Mouse (Mus musculus) testis, adult 2 months (tissue): ENCODE results near the gene Obscn. TPM values are rescaled to one million over a fixed set of nuclear protein-coding genes. Genes with fewer than 3 reads are reported as not detected.
"Not testable (repeated sequence)": the region's sequence is repeated elsewhere in the genome, so short reads cannot be mapped to it uniquely, and the experiment has no call there.

Experiments used
- H3K27ac ChIP-seq: fragments of 200-500 bp; 2 replicates; pipeline ENCODE4 v1.5.1; 2012; ENCODE audit warnings: low read depth, low read length; ENCODE audit not compliant: control insufficient read depth, insufficient read depth
- H3K27me3 ChIP-seq: fragments of 200-500 bp; 2 replicates; pipeline ENCODE4 v1.6.1; 2012; ENCODE audit warnings: mild to moderate bottlenecking, low read length, moderate library complexity; ENCODE audit not compliant: control insufficient read depth, insufficient read depth
- H3K36me3 ChIP-seq: fragments of 200-500 bp; 2 replicates; pipeline ENCODE4 v1.6.1; 2012; ENCODE audit warnings: mild to moderate bottlenecking, low read length; ENCODE audit not compliant: control insufficient read depth, insufficient read depth
- H3K4me1 ChIP-seq: fragments of 200-500 bp; 2 replicates; pipeline ENCODE4 v1.6.1; 2012; ENCODE audit warnings: low read length; ENCODE audit not compliant: control insufficient read depth, insufficient read depth
- H3K4me3 ChIP-seq: fragments of 200-500 bp; 2 replicates; pipeline ENCODE4 v1.5.1; 2012; ENCODE audit warnings: low read depth, mild to moderate bottlenecking, low read length, moderate library complexity, mixed read lengths; ENCODE audit not compliant: control insufficient read depth
- CTCF ChIP-seq: fragments of 200-500 bp; IDR thresholded peaks from 2 replicates; pipeline ENCODE4 v1.5.1; 2012; ENCODE audit warnings: low read depth, mild to moderate bottlenecking, inconsistent platforms, low read length, moderate library complexity; ENCODE audit not compliant: control insufficient read depth, insufficient read depth, insufficient replicate concordance
- POLR2A ChIP-seq: fragments of 200-500 bp; IDR thresholded peaks from 2 replicates; pipeline ENCODE4 v1.6.1; 2012; ENCODE audit warnings: low read depth, mild to moderate bottlenecking, inconsistent platforms, low read length, moderate library complexity; ENCODE audit not compliant: control insufficient read depth
- polyA plus RNA-seq: library from polyadenylated mRNA; depleted of rRNA; stranded (reverse); fragments of >200 nt; gene quantifications from 2 replicates; pipeline ENCODE4 v1.2.3, GENCODE M21; 2012

Gene Obscn
- polyA plus RNA-seq, 1 experiment: 1.9 TPM

DNA sequence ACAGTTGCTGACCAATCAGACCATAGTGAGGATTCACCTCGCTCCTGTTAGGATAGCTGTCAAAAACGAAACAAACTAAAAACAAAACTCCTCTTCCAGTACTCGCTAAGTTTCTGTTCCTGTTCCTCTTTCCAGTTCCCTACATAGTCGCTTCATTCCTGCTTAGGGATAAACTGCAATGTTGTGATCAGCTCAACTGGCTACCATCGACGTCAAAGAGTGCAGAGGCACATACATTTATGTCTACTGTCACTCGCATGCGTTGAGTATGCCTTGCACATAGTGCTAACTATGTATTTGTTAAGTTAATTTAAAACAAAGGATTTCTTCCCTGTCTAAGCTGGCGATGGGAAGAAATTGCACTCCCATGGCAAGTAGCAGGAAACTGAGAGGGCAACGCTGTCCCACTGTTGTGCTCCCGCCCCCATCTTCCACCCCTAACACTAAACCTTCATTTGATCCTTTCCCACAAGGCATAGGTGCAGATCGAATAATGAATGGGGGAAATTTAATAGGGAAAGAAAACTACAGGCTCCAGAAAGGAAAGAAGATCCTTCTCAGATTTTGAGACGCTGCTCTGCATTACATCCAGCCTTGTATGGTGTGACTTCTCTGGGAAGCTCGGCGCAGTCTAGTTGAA is 176.9 kb downstream of the Obscn start:
- Histone ChIP-seq H3K4me3 (peak overlapping the region; percentile 97), H3K27ac (peak overlapping the region; percentile 27; the same call in 1 of the 2 replicates), H3K27me3 (no peaks in the 10 kb centered on the region), H3K36me3 (no peaks in the 10 kb centered on the region), H3K4me1 (peaks cover 9% of the 10 kb centered on the region)
- TF ChIP-seq POLR2A: no peak
- TF ChIP-seq CTCF: no peak

DNA sequence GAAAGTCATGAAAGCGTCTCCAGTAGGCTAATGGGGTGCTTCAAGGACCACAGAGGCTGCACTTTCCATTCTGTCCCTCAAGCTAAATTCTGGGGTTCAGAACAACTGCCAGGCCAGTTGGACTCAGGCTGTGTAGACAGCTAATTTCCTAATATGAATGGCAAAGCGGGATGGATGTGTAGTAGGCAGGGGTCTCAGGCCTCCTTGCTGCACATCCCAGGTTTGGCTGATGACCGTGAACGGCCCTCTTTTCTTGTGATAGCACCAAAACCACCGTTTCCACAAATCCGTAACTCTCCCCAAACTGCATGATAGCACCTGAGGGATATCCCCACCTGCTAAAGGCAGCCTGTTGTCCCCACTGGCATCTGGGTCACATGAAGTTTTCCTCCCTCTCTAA is 177.7 kb downstream of the Obscn start:
- Histone ChIP-seq H3K36me3 (no peaks in the 10 kb centered on the region), H3K4me1 (peaks cover 12% of the 10 kb centered on the region), H3K27ac (peak overlapping the region; percentile 10; the same call in 1 of the 2 replicates), H3K27me3 (no peaks in the 10 kb centered on the region), H3K4me3 (peak overlapping the region; percentile 80)
- no peak for TF ChIP-seq CTCF
- TF ChIP-seq POLR2A: no peak

DNA sequence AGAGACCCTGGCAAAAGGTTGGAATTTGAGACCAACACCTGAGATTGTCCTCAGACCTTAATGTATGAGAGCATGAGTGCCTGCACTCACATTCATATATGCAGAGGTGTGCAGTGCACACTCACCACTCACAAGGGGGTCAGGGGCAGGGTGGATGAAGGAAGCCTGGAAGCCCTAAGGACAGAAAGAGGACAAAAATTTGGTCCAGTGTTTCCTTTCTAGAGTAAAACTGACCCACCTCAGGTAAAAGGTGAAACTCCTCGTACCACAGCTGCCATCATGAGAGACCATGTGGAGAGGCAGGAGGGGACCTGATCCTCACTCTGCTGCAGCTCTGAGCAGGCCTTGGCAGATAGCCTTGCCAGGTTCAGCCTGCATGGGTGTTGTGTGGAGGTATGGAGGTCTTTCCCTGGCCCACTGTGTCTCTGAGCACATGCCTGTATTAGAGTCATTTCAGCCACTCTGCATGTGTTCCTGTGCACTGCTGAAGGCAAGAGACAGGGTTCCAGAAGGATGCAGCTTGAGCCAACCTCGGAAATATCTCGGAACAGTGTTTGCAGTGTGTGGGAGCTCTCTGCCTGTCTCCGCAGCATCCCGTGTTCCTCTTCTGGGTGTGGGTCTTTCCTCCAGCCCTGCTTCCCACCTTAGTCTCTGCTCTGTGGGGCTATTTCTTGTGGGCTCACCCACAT is 178.8 kb downstream of the Obscn start:
- H3K27ac ChIP-seq: no peak overlapping the region; the same call in 1 of the 2 replicates
- peaks cover 15% of the 10 kb centered on the region for H3K4me1 ChIP-seq
- H3K27me3 ChIP-seq: no peaks in the 10 kb centered on the region
- no peaks in the 10 kb centered on the region for H3K36me3 ChIP-seq
- TF ChIP-seq CTCF (no peak), POLR2A (no peak; the same call in 1 of the 2 replicates)
- H3K4me3 ChIP-seq: peak overlapping the region; percentile 65

DNA sequence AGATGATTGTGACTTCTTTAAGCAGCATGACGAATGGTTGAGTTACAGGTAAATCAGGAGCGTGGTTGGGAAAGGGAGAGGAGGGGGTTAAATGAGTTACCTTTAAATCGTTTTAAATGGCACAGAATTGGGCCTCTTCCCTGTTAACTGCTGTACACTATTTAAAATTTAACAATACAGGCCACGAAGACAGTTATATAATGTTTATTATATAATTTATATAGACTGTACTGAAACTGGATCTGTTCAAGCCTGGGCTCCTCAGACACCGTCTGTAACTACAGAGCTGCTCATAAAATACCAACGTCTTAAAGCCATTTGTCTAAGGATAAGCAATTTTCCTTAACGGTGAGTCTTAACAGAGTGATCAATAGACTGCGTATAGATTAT is 180.3 kb downstream of the Obscn start:
- peaks cover 15% of the 10 kb centered on the region for H3K4me1 ChIP-seq
- peak overlapping the region; percentile 98 for H3K27ac ChIP-seq
- peak overlapping the region; percentile 92; the same call in 1 of the 2 replicates for H3K4me3 ChIP-seq

DNA sequence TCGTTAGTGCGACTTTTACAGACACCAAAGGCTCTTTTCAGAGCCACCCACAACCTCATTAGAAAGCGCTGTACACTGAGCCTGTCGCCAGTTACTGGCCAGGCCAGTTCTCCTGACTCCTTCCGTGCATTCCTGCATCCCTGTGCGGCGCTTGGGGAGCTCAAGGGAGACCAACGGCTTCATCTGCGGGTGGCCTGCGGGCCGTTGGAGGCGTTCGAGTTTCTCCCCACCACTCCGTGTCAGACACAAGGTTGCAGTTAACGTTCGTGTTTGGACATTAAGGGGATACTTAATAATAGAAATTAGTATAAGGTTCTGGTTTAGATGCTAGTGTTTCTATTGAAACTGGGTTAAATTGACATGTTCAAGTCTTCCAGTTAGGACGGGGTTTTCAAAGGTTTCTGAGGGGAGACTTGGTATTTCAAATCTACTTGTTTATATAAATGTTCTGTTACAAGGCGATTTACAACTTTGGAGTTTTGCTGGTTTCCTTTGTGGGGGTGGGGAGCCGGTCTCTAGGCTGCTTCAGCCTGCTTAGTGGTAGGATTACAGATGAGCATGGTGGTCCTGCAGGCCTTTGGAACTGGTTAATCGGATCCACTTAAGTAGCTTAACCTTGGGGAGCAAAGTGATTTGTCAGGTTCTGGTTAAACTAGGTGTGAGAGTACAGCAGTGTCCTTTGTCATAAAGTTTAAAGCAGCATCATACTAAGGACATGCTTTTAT is 180.9 kb downstream of the Obscn start:
- peaks cover 15% of the 10 kb centered on the region for H3K4me1 ChIP-seq
- TF ChIP-seq CTCF (no peak), POLR2A (peak; percentile 9; the same call in 1 of the 2 replicates)
- no peaks in the 10 kb centered on the region for H3K36me3 ChIP-seq
- peak overlapping the region; percentile 92 for H3K4me3 ChIP-seq
- H3K27ac ChIP-seq: peak overlapping the region; percentile 98
- H3K27me3 ChIP-seq: no peaks in the 10 kb centered on the region

More for the DNA sequence above, 180.3 kb downstream of the Obscn start:
- Histone ChIP-seq H3K36me3 (no peaks in the 10 kb centered on the region), H3K27me3 (no peaks in the 10 kb centered on the region)
- TF ChIP-seq CTCF (no peak), POLR2A (no peak)

DNA sequence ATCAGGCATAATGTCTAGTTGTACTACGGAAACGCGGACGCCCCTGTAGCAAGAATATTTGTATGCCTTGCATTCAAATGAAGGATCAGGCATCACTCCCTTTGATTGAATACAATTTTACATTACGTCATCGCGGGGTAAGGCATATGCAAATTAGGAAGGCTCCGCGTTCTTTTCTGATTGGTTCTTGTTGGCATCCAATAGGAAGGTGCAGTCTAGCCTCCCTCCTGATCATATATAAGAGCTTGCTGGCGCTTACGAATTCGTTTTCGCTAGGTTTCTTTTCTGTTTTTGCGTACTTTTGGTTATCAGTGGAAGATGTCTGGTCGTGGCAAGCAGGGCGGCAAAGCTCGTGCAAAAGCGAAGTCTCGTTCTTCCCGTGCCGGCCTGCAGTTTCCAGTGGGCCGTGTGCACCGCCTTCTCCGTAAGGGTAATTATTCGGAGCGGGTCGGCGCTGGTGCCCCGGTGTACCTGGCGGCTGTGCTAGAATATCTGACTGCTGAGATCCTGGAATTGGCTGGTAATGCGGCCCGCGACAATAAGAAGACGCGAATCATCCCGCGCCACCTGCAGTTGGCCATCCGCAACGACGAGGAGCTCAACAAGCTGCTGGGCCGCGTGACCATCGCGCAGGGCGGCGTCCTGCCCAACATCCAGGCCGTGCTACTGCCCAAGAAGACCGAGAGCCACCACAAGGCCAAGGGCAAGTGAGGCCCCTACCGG is 181.6 kb downstream of the Obscn start, which contains the start of the genes Hist3h2a and Trim17:
Gene Hist3h2a, plus strand, starts transcription at position 266 of the 723 bp plus-strand sequence.
Gene Trim17, plus strand, starts transcription at position 266 of the 723 bp plus-strand sequence.
- Histone ChIP-seq H3K4me3 (peak within 1 kb of the TSS; percentile 92), H3K36me3 (no peaks in the 10 kb centered on the region), H3K4me1 (peaks cover 13% of the 10 kb centered on the region), H3K27me3 (no peaks in the 10 kb centered on the region), H3K27ac (peak within 1 kb of the TSS; percentile 98)
- TF ChIP-seq POLR2A: peak; percentile 83
- TF ChIP-seq CTCF: peak; percentile 33; the same call in 1 of the 2 replicates

DNA sequence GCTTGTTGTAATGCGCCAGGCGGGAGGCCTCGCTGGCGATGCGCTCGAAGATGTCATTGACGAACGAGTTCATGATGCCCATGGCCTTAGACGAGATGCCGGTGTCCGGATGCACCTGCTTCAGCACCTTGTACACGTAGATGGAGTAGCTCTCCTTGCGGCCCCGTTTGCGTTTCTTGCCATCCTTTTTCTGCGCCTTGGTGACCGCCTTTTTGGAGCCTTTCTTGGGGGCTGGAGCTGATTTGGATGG is 182.1 kb downstream of the Obscn start:
- H3K4me3 ChIP-seq: peak overlapping the region; percentile 92
- H3K27ac ChIP-seq: peak overlapping the region; percentile 98
- H3K36me3 ChIP-seq, H3K27me3 ChIP-seq, H3K4me1 ChIP-seq: not testable (repeated sequence)
